Mouse (Mus musculus) layer of hippocampus, adult 11-12 months (tissue): ENCODE data around the gene Mllt10.

Source experiments
- DNase-seq: peaks from one replicate; pipeline ENCODE4 v3.0.0; 2022; ENCODE audit warnings: low spot score

Gene Mllt10

GRCm38 (mm10) chr2:18201820-18202462, 146.9 kb downstream of the Mllt10 start:
- no peak for DNase-seq

GRCm38 (mm10) chr2:18202923-18203322, 147.9 kb downstream of the Mllt10 start:
- DNase-seq = no peak

- DNase-seq = peak; percentile 61
These were observed 150.1 kb downstream of the Mllt10 start for GRCm38 (mm10) chr2:18205118-18205517.

GRCm38 (mm10) chr2:18206811-18207210, 151.8 kb downstream of the Mllt10 start:
- peak; percentile 62 for DNase-seq

- peak; percentile 37 for DNase-seq
These were observed 153.5 kb downstream of the Mllt10 start for GRCm38 (mm10) chr2:18208578-18208977.

- DNase-seq = no peak
These were observed 154.3 kb downstream of the Mllt10 start for GRCm38 (mm10) chr2:18209211-18209823.

GRCm38 (mm10) chr2:18209948-18210347, 154.9 kb downstream of the Mllt10 start:
- DNase-seq = no peak

- DNase-seq = no peak
These were observed 159.0 kb downstream of the Mllt10 start for GRCm38 (mm10) chr2:18214031-18214430.

GRCm38 (mm10) chr2:18217867-18218266, 162.8 kb downstream of the Mllt10 start:
- no peak for DNase-seq

- DNase-seq = no peak
These were observed 163.5 kb downstream of the Mllt10 start for GRCm38 (mm10) chr2:18218500-18218899.

GRCm38 (mm10) chr2:18219136-18219535, 164.1 kb downstream of the Mllt10 start:
- DNase-seq = no peak

GRCm38 (mm10) chr2:18219569-18219968, 164.5 kb downstream of the Mllt10 start:
- no peak for DNase-seq

GRCm38 (mm10) chr2:18228486-18229062, 173.5 kb downstream of the Mllt10 start:
- no peak for DNase-seq

- DNase-seq = no peak
These were observed 174.2 kb downstream of the Mllt10 start for GRCm38 (mm10) chr2:18229279-18229678.

GRCm38 (mm10) chr2:18231143-18231542, 176.1 kb downstream of the Mllt10 start:
- no peak for DNase-seq

GRCm38 (mm10) chr2:18232883-18233567, 178.0 kb downstream of the Mllt10 start:
- DNase-seq = no peak

- no peak for DNase-seq
These were observed 180.5 kb downstream of the Mllt10 start for GRCm38 (mm10) chr2:18235524-18235923.

GRCm38 (mm10) chr2:18249224-18249623, 194.2 kb downstream of the Mllt10 start:
- DNase-seq = no peak
